Mouse (Mus musculus) embryonic facial prominence, embryonic 12.5 days (tissue): Measurements from ENCODE around the gene Tekt4. TPM values are rescaled to one million over a fixed set of nuclear protein-coding genes. Genes with fewer than 3 reads are reported as not detected.

ENCODE experiments used
- ATAC-seq: fragments of 200-750 bp; cut with Nextera tagmentation; 2 replicates; pipeline ENCODE4 v1.8.0; 2017; ENCODE audit not compliant: insufficient number of reproducible peaks, insufficient read depth, low FRiP score, low TSS enrichment
- H3K27ac ChIP-seq: fragments of 300-500 bp; sonication (generic); 2 replicates; pipeline ENCODE4 v1.5.1; 2016; ENCODE audit warnings: mild to moderate bottlenecking
- H3K27me3 ChIP-seq: fragments of 300-500 bp; sonication (generic); 2 replicates; pipeline ENCODE4 v1.6.1; 2016; ENCODE audit warnings: mild to moderate bottlenecking, moderate library complexity
- H3K36me3 ChIP-seq: fragments of 300-500 bp; sonication (generic); 2 replicates; pipeline ENCODE4 v1.6.1; 2016; ENCODE audit warnings: mild to moderate bottlenecking
- H3K4me1 ChIP-seq: fragments of 300-500 bp; sonication (generic); 2 replicates; pipeline ENCODE4 v1.6.1; 2016
- H3K4me2 ChIP-seq: fragments of 300-500 bp; sonication (generic); replicated peaks from 2 replicates; pipeline ENCODE4 v1.6.1; 2016; ENCODE audit warnings: mild to moderate bottlenecking, moderate library complexity
- H3K4me3 ChIP-seq: fragments of 300-500 bp; sonication (generic); 2 replicates; pipeline ENCODE4 v1.5.1; 2016; ENCODE audit warnings: mild to moderate bottlenecking
- H3K9ac ChIP-seq: fragments of 300-500 bp; sonication (generic); 2 replicates; pipeline ENCODE4 v1.6.1; 2016; ENCODE audit warnings: mild to moderate bottlenecking, moderate library complexity
- H3K9me3 ChIP-seq: fragments of 300-500 bp; sonication (generic); 2 replicates; pipeline ENCODE4 v1.6.1; 2016; ENCODE audit warnings: mild to moderate bottlenecking, moderate library complexity
- WGBS: fragments of 180-500 bp; shearing (Covaris S2); methylation state at CpG from one replicate; pipeline ENCODE4 v1.1.7; 2016; 5-methylcytosine and 5-hydroxymethylcytosine counted together
- polyA plus RNA-seq: library from polyadenylated mRNA; unstranded; fragments of >200 nt; fragmentation: Nextera tagmentation; extraction: Ambion mirVana; gene quantifications from 2 replicates; pipeline ENCODE4 v1.2.1, GENCODE M21; 2016

The Tekt4 gene
- polyA plus RNA-seq, 1 experiment from 2014 or later: 0.13 TPM

GRCm38 (mm10) chr17:25433617-25434606, 20.5 kb upstream of the Tekt4 start, which contains the start of gene Cacna1h:
Cacna1h (minus strand) TSS chr17:25433783.
- Histone ChIP-seq H3K36me3 (no peaks in the 10 kb centered on the region), H3K27ac (peak within 1 kb of the TSS; percentile 90), H3K4me3 (peak within 1 kb of the TSS; percentile 76), H3K4me2 (peak within 1 kb of the TSS; percentile 92), H3K9me3 (no peaks in the 10 kb centered on the region), H3K4me1 (peaks cover 46% of the 10 kb centered on the region), H3K9ac (peak within 1 kb of the TSS; percentile 78), H3K27me3 (peaks cover 19% of the 10 kb centered on the region)
- 1% methylated on average over 86 of the region's 103 CpGs for WGBS
- ATAC-seq: peak; percentile 89

GRCm38 (mm10) chr17:25441417-25441816, 13.0 kb upstream of the Tekt4 start:
- Histone ChIP-seq H3K27me3 (no peaks in the 10 kb centered on the region), H3K4me2 (no peak overlapping the region), H3K4me1 (peaks cover 5% of the 10 kb centered on the region; the same call in 1 of the 2 replicates), H3K9ac (no peak overlapping the region), H3K27ac (no peak overlapping the region), H3K4me3 (no peak overlapping the region), H3K9me3 (no peaks in the 10 kb centered on the region), H3K36me3 (no peaks in the 10 kb centered on the region)
- ATAC-seq: no peak
- WGBS: 76% methylated on average over 6 of the region's 6 CpGs

- Histone ChIP-seq H3K27ac (no peak overlapping the region), H3K27me3 (no peaks in the 10 kb centered on the region), H3K4me1 (peaks cover 5% of the 10 kb centered on the region; the same call in 1 of the 2 replicates), H3K9me3 (no peaks in the 10 kb centered on the region), H3K4me2 (no peak overlapping the region), H3K36me3 (no peaks in the 10 kb centered on the region), H3K9ac (no peak overlapping the region), H3K4me3 (no peak overlapping the region)
- no peak for ATAC-seq
- 53% methylated on average over 3 of the region's 3 CpGs for WGBS
These were observed 11.5 kb upstream of the Tekt4 start for GRCm38 (mm10) chr17:25442889-25443288.

- Histone ChIP-seq H3K4me3 (no peak overlapping the region), H3K4me1 (peaks cover 5% of the 10 kb centered on the region; the same call in 1 of the 2 replicates), H3K27ac (no peak overlapping the region), H3K27me3 (no peaks in the 10 kb centered on the region), H3K36me3 (no peaks in the 10 kb centered on the region), H3K9ac (no peak overlapping the region), H3K4me2 (no peak overlapping the region), H3K9me3 (no peaks in the 10 kb centered on the region)
- 36% methylated on average over 4 of the region's 4 CpGs for WGBS
- no peak for ATAC-seq
These were observed 9.3 kb upstream of the Tekt4 start for GRCm38 (mm10) chr17:25445074-25445473.

GRCm38 (mm10) chr17:25445841-25446240, 8.6 kb upstream of the Tekt4 start:
- Histone ChIP-seq H3K9me3 (no peaks in the 10 kb centered on the region), H3K36me3 (no peaks in the 10 kb centered on the region), H3K27me3 (no peaks in the 10 kb centered on the region), H3K27ac (no peak overlapping the region), H3K4me1 (peaks cover 2% of the 10 kb centered on the region; the same call in 1 of the 2 replicates), H3K4me3 (no peak overlapping the region), H3K9ac (no peak overlapping the region), H3K4me2 (no peak overlapping the region)
- WGBS: 75% methylated on average over 3 of the region's 3 CpGs
- ATAC-seq: no peak

- no peaks in the 10 kb centered on the region for H3K9me3 ChIP-seq
- no peak overlapping the region for H3K27ac ChIP-seq
- no peak overlapping the region for H3K4me3 ChIP-seq
- ATAC-seq: no peak
- no peak overlapping the region for H3K9ac ChIP-seq
- no peaks in the 10 kb centered on the region for H3K27me3 ChIP-seq
- H3K4me2 ChIP-seq: no peak overlapping the region
- 80% methylated on average over 12 of the region's 12 CpGs for WGBS
- H3K36me3 ChIP-seq: no peaks in the 10 kb centered on the region
- no peaks in the 10 kb centered on the region for H3K4me1 ChIP-seq
These were observed 6.5 kb upstream of the Tekt4 start for GRCm38 (mm10) chr17:25447865-25448264.

- ATAC-seq: no peak
These were observed 4.1 kb upstream of the Tekt4 start for GRCm38 (mm10) chr17:25450329-25450728.

GRCm38 (mm10) chr17:25452246-25452965, 2.0 kb upstream of the Tekt4 start:
- Histone ChIP-seq H3K27me3 (no peaks in the 10 kb centered on the region), H3K27ac (no peak overlapping the region), H3K9ac (no peak overlapping the region), H3K9me3 (no peaks in the 10 kb centered on the region), H3K4me2 (no peak overlapping the region), H3K36me3 (no peaks in the 10 kb centered on the region), H3K4me3 (no peak overlapping the region), H3K4me1 (no peaks in the 10 kb centered on the region)
- no peak for ATAC-seq
- 84% methylated on average over 5 of the region's 5 CpGs for whole genome bisulfite sequencing

More at GRCm38 (mm10) chr17:25450329-25450728, 4.1 kb upstream of the Tekt4 start:
- no peaks in the 10 kb centered on the region for H3K27me3 ChIP-seq
- H3K4me2 ChIP-seq: no peak overlapping the region
- no peaks in the 10 kb centered on the region for H3K4me1 ChIP-seq
- no peaks in the 10 kb centered on the region for H3K9me3 ChIP-seq
- no peak overlapping the region for H3K27ac ChIP-seq
- H3K4me3 ChIP-seq: no peak overlapping the region
- WGBS: 56% methylated on average over 4 of the region's 4 CpGs
- H3K36me3 ChIP-seq: no peaks in the 10 kb centered on the region
- no peak overlapping the region for H3K9ac ChIP-seq

- no peaks in the 10 kb centered on the region for H3K9me3 ChIP-seq
- ATAC-seq: no peak
- H3K27ac ChIP-seq: no peak overlapping the region
- no peak overlapping the region for H3K4me3 ChIP-seq
- no peak overlapping the region for H3K4me2 ChIP-seq
- H3K4me1 ChIP-seq: no peaks in the 10 kb centered on the region
- no peaks in the 10 kb centered on the region for H3K27me3 ChIP-seq
- H3K36me3 ChIP-seq: no peaks in the 10 kb centered on the region
- H3K9ac ChIP-seq: no peak overlapping the region
- WGBS: 58% methylated on average over 8 of the region's 8 CpGs
These were observed 2.1 kb downstream of the Tekt4 start for GRCm38 (mm10) chr17:25456540-25456939.

- H3K9ac ChIP-seq: no peak overlapping the region
- H3K27ac ChIP-seq: no peak overlapping the region
- no peaks in the 10 kb centered on the region for H3K36me3 ChIP-seq
- no peak overlapping the region for H3K4me3 ChIP-seq
- no peaks in the 10 kb centered on the region for H3K4me1 ChIP-seq
- peak; percentile 61; the same call in 1 of the 2 replicates for ATAC-seq
- no peaks in the 10 kb centered on the region for H3K9me3 ChIP-seq
- H3K4me2 ChIP-seq: no peak overlapping the region
- no peaks in the 10 kb centered on the region for H3K27me3 ChIP-seq
- 33% methylated on average over 9 of the region's 9 CpGs for WGBS
These were observed 7.9 kb downstream of the Tekt4 start for GRCm38 (mm10) chr17:25462236-25462875.

GRCm38 (mm10) chr17:25463326-25463945, 9.0 kb downstream of the Tekt4 start:
- H3K4me1 ChIP-seq: no peaks in the 10 kb centered on the region
- no peak overlapping the region for H3K4me3 ChIP-seq
- no peak overlapping the region for H3K9ac ChIP-seq
- H3K4me2 ChIP-seq: no peak overlapping the region
- no peaks in the 10 kb centered on the region for H3K27me3 ChIP-seq
- H3K27ac ChIP-seq: no peak overlapping the region
- H3K9me3 ChIP-seq: no peaks in the 10 kb centered on the region
- no peaks in the 10 kb centered on the region for H3K36me3 ChIP-seq
- 59% methylated on average over 4 of the region's 4 CpGs for WGBS
- ATAC-seq: no peak
